Mouse (Mus musculus): ENCODE data around the gene Tymp. TPM values are rescaled to one million over a fixed set of nuclear protein-coding genes. Genes with fewer than 3 reads are reported as not detected.

The Tymp gene
- polyA plus RNA-seq, 1 experiment: 2.9 TPM

GRCm38 (mm10) chr15:89404831-89405623, 28.2 kb upstream of the Tymp start:
- DNase-seq (ENCODE audit: low read depth in 1 of 2, low spot score in 2 of 2): no peak
- no peak for TF ChIP-seq CTCF (IDR thresholded peaks at IDR 0.05; ENCODE audit: extremely low read depth, insufficient read depth, insufficient read length, insufficient replicate concordance)
- no peak for TF ChIP-seq POLR2A (IDR thresholded peaks at IDR 0.05; ENCODE audit: low read depth, low read length)
- H3K36me3 ChIP-seq (ENCODE audit: control insufficient read depth, insufficient read depth, low read length): no peaks in the 10 kb centered on the region
- no peak overlapping the region for H3K27ac ChIP-seq (ENCODE audit: insufficient read depth, low read length)
- 73% methylated on average over 10 of the region's 10 CpGs for WGBS
- no peaks in the 10 kb centered on the region for H3K27me3 ChIP-seq (ENCODE audit: control insufficient read depth, insufficient read depth, low read length)
- H3K4me3 ChIP-seq (ENCODE audit: extremely low read depth, insufficient read depth, insufficient read length): no peak overlapping the region
- H3K4me1 ChIP-seq (ENCODE audit: control insufficient read depth, insufficient read depth, insufficient read length): no peaks in the 10 kb centered on the region

- TF ChIP-seq POLR2A (IDR thresholded peaks at IDR 0.05; ENCODE audit: low read depth, low read length): no peak
- no peak for TF ChIP-seq CTCF (IDR thresholded peaks at IDR 0.05; ENCODE audit: extremely low read depth, insufficient read depth, insufficient read length, insufficient replicate concordance)
- no peaks in the 10 kb centered on the region for H3K36me3 ChIP-seq (ENCODE audit: control insufficient read depth, insufficient read depth, low read length)
- WGBS: 88% methylated on average over 1 of the region's 1 CpGs
Observed at GRCm38 (mm10) chr15:89402471-89402870, 25.6 kb upstream of the Tymp start.

DNA sequence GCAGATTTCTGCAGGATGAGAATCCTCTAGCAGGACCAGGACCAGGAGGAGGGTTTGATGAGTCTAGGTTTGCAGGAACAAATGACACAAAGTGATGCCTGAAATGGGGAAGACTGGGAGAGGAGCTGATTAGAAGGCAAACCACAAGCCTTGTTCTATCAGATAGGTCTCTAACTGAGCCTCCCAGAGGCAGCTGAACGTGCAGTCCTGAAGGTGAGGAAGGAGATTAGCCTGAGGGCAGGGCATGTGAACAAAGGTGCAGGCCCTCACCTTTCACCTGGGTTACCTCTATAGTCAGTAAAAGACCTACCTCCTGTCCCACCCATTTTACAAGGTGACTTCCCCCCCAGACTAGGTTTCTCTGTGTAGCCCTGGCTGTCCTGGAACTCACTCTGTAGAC, 22.9 kb upstream of the Tymp start:
- no peak for TF ChIP-seq POLR2A (IDR thresholded peaks at IDR 0.05; ENCODE audit: low read depth, low read length)
- TF ChIP-seq CTCF (IDR thresholded peaks at IDR 0.05; ENCODE audit: extremely low read depth, insufficient read depth, insufficient read length, insufficient replicate concordance): no peak
- H3K4me3 ChIP-seq (ENCODE audit: extremely low read depth, insufficient read depth, insufficient read length): no peak overlapping the region
- H3K27ac ChIP-seq (ENCODE audit: insufficient read depth, low read length): no peak overlapping the region
- WGBS: 73% methylated on average over 1 of the region's 1 CpGs
- H3K27me3 ChIP-seq (ENCODE audit: control insufficient read depth, insufficient read depth, low read length): no peaks in the 10 kb centered on the region
- no peaks in the 10 kb centered on the region for H3K4me1 ChIP-seq (ENCODE audit: control insufficient read depth, insufficient read depth, insufficient read length)
- no peaks in the 10 kb centered on the region for H3K36me3 ChIP-seq (ENCODE audit: control insufficient read depth, insufficient read depth, low read length)
- no peak for DNase-seq (ENCODE audit: low read depth in 1 of 2, low spot score in 2 of 2)

More at GRCm38 (mm10) chr15:89402471-89402870, 25.6 kb upstream of the Tymp start:
- Histone ChIP-seq H3K27me3 (ENCODE audit: control insufficient read depth, insufficient read depth, low read length) (no peaks in the 10 kb centered on the region), H3K27ac (ENCODE audit: insufficient read depth, low read length) (no peak overlapping the region), H3K4me1 (ENCODE audit: control insufficient read depth, insufficient read depth, insufficient read length) (no peaks in the 10 kb centered on the region), H3K4me3 (ENCODE audit: extremely low read depth, insufficient read depth, insufficient read length) (no peak overlapping the region)
- no peak for DNase-seq (ENCODE audit: low read depth in 1 of 2, low spot score in 2 of 2)

DNA sequence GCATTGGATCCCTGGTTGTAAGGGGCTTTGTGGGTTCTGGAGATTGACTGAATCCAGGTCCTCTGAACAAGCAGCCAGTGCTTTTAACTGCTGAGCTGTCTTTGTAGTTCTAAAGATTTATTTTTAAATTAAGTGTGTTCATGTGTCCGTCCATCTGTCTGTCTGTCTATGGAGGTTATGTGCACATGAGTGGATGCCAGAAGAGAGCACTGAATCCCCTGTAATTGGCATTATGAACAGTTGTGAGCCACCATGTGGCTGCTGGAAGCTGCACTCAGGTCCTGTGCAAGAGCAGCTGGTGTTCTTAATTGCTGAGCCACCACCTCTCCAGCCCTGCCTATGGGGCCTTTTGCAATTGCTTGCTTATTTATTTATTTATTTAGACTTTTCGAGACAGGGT, 21.3 kb upstream of the Tymp start:
- no peaks in the 10 kb centered on the region for H3K27me3 ChIP-seq (ENCODE audit: control insufficient read depth, insufficient read depth, low read length)
- no peaks in the 10 kb centered on the region for H3K36me3 ChIP-seq (ENCODE audit: control insufficient read depth, insufficient read depth, low read length)
- no peak for DNase-seq (ENCODE audit: low read depth in 1 of 2, low spot score in 2 of 2)
- 96% methylated on average over 2 of the region's 2 CpGs for WGBS
- no peak overlapping the region for H3K4me3 ChIP-seq (ENCODE audit: extremely low read depth, insufficient read depth, insufficient read length)
- no peak overlapping the region for H3K27ac ChIP-seq (ENCODE audit: insufficient read depth, low read length)
- TF ChIP-seq POLR2A (IDR thresholded peaks at IDR 0.05; ENCODE audit: low read depth, low read length): no peak
- no peak for TF ChIP-seq CTCF (IDR thresholded peaks at IDR 0.05; ENCODE audit: extremely low read depth, insufficient read depth, insufficient read length, insufficient replicate concordance)
- no peaks in the 10 kb centered on the region for H3K4me1 ChIP-seq (ENCODE audit: control insufficient read depth, insufficient read depth, insufficient read length)

DNA sequence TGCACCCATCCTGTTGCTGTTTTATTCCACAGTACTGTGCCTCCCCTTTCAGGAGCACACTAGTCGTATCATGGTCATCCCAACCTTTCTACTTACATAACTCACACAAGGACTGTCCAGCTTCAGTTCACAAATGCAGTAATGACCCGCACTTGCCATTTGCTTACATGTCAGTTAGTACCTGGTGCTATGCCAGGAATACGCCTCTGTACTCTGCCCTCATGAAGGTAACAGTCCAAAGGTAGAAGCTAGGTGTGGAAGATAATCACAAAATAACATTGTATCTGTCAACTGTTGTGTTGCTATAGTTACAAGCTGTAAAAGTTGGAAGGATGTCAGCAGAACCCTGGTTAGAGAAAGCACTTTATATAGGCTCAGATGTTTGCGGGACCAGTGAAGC, 20.0 kb upstream of the Tymp start:
- no peak overlapping the region for H3K4me3 ChIP-seq (ENCODE audit: extremely low read depth, insufficient read depth, insufficient read length)
- no peaks in the 10 kb centered on the region for H3K36me3 ChIP-seq (ENCODE audit: control insufficient read depth, insufficient read depth, low read length)
- no peak overlapping the region for H3K27ac ChIP-seq (ENCODE audit: insufficient read depth, low read length)
- WGBS: 95% methylated on average over 4 of the region's 4 CpGs
- DNase-seq (ENCODE audit: low read depth in 1 of 2, low spot score in 2 of 2): no peak
- TF ChIP-seq POLR2A (IDR thresholded peaks at IDR 0.05; ENCODE audit: low read depth, low read length) (no peak), CTCF (IDR thresholded peaks at IDR 0.05; ENCODE audit: extremely low read depth, insufficient read depth, insufficient read length, insufficient replicate concordance) (no peak)
- no peaks in the 10 kb centered on the region for H3K4me1 ChIP-seq (ENCODE audit: control insufficient read depth, insufficient read depth, insufficient read length)
- no peaks in the 10 kb centered on the region for H3K27me3 ChIP-seq (ENCODE audit: control insufficient read depth, insufficient read depth, low read length)

- 93% methylated on average over 10 of the region's 10 CpGs for WGBS
- Histone ChIP-seq H3K4me3 (ENCODE audit: extremely low read depth, insufficient read depth, insufficient read length) (no peak overlapping the region), H3K27ac (ENCODE audit: insufficient read depth, low read length) (no peak overlapping the region), H3K36me3 (ENCODE audit: control insufficient read depth, insufficient read depth, low read length) (no peaks in the 10 kb centered on the region), H3K27me3 (ENCODE audit: control insufficient read depth, insufficient read depth, low read length) (no peaks in the 10 kb centered on the region), H3K4me1 (ENCODE audit: control insufficient read depth, insufficient read depth, insufficient read length) (no peaks in the 10 kb centered on the region)
- DNase-seq (ENCODE audit: low read depth in 1 of 2, low spot score in 2 of 2): no peak
- TF ChIP-seq POLR2A (IDR thresholded peaks at IDR 0.05; ENCODE audit: low read depth, low read length) (no peak), CTCF (IDR thresholded peaks at IDR 0.05; ENCODE audit: extremely low read depth, insufficient read depth, insufficient read length, insufficient replicate concordance) (no peak)
Observed at GRCm38 (mm10) chr15:89390081-89390480, 13.2 kb upstream of the Tymp start.

DNA sequence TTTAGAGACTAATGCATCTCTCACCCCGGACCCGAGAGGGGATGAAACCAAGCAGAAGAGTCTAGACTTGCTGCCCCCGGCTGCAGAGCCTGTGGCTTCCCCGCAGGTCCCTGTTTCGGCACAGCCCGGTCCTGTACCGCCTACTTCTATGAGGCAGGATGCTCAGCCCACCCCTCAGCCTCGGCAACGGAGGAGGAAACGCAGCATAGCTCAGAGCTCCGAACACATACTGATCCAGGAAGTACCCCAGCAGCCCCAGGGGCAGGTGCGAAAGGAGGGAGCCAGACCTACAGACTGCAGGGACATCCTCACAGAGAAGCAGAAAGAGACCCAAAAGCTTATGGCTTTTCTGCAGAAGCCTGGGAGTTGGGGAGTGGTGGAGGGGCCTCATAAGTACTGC, 10.3 kb upstream of the Tymp start:
- Histone ChIP-seq H3K27me3 (ENCODE audit: control insufficient read depth, insufficient read depth, low read length) (no peaks in the 10 kb centered on the region), H3K4me1 (ENCODE audit: control insufficient read depth, insufficient read depth, insufficient read length) (no peaks in the 10 kb centered on the region), H3K36me3 (ENCODE audit: control insufficient read depth, insufficient read depth, low read length) (no peaks in the 10 kb centered on the region), H3K27ac (ENCODE audit: insufficient read depth, low read length) (no peak overlapping the region), H3K4me3 (ENCODE audit: extremely low read depth, insufficient read depth, insufficient read length) (no peak overlapping the region)
- no peak for DNase-seq (ENCODE audit: low read depth in 1 of 2, low spot score in 2 of 2)
- no peak for TF ChIP-seq POLR2A (IDR thresholded peaks at IDR 0.05; ENCODE audit: low read depth, low read length)
- no peak for TF ChIP-seq CTCF (IDR thresholded peaks at IDR 0.05; ENCODE audit: extremely low read depth, insufficient read depth, insufficient read length, insufficient replicate concordance)
- WGBS: 11% methylated on average over 12 of the region's 12 CpGs
